Mouse (Mus musculus) heart, adult 8-10 months (tissue): ENCODE results near the gene Mapk1ip1. TPM values are rescaled to one million over a fixed set of nuclear protein-coding genes. Genes with fewer than 3 reads are reported as not detected.
A peak's percentile ranks its signal among the peaks of the same experiment; 100 is the strongest.

ENCODE experiments used
- DNase-seq: peaks from one replicate; pipeline ENCODE4 v3.0.0; 2022; ENCODE audit warnings: low spot score
- total RNA-seq, 4 experiments: library from RNA; stranded (reverse); gene quantifications; 2 replicates each; pipeline ENCODE4 v1.2.4; 2022

Mapk1ip1 gene
- 10 to 100 TPM; 16.6 to 26.6 (median 20.8) TPM for total RNA-seq

DNA sequence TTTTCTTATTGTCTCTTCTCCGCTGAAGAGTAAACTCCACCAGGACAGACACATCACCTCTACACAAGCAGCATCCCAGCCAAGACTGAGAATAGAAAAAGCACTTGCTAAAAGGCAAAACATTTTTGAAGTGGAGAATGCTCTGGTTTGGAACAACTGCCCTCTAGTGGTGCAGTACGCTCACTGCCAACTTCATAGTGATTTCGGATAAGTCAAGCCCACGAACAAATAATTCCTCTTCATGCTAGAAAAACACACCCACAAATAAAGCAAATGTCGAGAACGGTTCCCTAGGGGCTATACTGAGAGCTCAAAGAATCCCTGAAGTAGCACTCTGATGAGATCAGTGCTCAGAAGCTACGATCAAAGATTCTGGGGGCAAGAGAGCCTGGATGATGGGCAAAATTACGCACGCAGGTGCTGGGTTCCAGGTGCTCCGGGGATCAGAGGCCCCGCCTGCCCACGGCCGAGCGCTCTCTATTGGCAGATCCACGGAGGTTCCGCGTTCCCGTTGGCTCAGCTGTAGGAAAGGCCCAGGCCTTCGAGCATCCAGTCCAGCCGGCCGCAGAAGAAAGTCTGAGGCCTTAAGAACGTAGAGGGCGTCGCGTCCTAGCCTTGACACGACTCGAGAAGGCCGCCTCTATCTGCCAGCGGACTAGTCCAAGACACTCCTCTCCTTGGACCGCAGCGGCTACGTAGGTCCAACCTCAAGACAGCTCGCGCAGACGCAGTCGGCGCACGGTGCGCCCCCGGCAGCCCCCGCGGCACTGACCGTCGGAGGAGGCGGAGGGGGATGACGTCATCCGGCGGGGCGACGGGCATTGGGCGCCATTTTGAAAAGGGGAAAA lies at the start of gene Mapk1ip1, which contains the start of gene Ppp2r2d:
Gene Mapk1ip1 (minus strand): TSS at position 730 of the 848 bp plus-strand sequence.
Gene Ppp2r2d (plus strand): TSS at position 536 of the 848 bp plus-strand sequence.
- peak; percentile 94 for DNase-seq

DNA sequence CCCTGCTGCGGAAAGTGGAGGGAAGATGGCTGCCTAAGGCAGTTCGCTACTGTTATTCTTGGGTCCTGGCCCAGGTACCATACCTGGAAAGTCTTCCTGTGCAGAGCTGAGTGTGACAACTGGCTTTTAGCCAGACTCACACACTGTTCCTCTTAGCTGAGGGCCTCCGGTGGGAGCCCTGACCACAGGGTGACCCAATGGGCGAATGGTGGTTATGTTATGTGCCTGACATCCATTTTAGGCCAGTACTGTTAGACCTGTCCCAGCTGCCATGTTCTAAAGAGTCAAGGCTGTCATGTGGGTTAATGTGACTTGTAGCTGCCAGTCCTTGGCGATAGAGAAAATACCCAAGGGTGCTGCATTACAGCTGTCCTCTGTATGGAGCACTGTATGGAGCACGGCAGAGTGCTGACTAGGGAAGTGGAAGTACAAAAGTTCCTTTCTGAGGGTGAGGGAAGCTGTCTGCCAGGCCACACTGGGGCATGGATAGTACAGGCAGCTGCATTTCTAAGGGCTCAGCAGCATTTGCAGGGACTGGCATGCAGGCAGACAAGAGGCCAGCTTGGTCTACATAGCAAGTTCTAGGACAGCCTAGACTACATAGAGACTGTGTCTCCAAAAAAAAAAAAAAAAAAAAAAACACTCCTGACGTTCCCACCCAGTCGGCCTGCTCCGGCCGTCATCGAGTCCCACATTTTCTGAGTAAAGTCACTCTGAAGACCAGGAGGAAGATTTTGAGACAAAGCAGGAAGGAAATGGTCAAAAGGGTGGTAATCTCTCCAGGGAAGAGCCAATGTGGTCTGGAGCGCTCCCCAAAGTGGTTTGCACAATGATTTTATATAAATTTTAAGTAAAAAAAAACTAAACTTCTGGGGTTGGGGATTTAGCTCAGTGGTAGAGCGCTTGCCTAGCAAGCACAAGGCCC lies 39.6 kb upstream of the Mapk1ip1 start:
- DNase-seq, result no peak

DNA sequence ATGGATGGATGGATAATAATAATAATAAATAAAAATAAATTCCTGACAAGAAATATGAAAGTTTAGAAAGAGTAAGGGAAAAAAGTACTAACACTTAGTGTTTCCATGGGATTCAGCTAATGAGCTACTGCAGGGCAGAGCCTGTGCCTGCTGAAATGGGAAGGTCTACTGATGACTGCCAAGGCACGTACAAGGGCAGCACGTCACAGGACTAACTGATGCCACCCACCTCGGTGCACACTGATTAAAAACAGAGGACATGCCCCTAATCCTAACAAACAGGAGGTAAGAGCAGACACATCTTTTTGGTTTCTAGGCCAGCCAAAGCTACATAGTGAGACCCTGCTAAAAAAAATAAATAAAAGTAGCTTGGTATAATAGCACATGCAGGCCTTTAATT lies 37.7 kb upstream of the Mapk1ip1 start:
- no peak for DNase-seq

DNA sequence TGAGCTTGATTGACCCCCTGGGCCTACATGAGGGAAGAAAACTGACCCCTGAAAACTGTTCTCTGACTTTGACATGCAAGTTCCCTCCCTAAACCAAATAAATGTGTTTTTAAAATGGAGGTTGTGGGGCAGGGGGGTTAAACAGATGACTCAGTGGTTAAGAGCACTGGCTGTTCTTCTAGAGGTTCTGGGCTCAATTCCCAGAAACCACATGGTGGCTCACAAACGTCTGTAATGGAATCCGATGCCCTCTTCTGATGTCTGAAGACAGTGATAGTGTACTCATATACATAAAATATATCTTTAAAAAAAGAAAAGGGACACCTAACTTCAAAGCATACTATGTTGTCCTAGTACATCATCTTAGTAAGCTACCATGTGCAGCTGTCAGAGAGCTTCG lies 29.0 kb upstream of the Mapk1ip1 start:
- DNase-seq, result no peak

DNA sequence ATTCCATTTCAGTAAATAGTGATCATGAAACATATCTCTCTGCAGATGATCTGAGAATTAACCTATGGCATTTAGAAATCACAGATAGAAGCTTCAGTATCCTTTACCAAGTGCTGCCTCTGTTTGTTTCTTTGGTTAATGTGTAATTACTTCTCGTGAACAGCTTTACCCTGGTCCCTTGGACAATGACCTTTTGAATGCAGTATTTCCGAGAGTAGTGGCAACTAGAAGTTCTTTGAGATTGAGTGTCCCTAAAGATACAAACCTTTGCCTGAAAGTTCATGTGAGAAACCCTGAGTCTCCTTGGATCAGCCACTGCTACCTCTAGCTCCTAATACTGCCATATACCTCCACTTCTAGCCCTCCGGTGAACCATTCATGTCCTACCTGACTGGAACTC lies 26.9 kb upstream of the Mapk1ip1 start:
- no peak for DNase-seq

DNA sequence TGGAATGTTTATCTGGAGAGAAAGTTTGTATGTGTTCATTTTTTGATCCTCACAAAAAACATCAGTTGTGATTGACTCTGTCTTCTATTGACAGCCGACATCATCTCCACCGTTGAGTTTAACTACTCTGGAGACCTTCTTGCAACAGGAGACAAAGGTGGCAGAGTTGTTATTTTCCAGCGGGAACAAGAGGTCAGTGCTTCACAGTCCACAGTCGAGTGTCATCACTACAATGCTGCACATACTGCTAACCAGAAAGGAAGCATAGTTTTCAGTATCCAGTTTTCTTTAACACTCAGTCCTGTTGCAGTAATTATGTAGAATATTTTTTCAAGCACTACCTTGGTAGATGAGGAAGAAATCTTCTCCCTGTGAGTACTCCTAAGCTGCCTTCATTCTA lies 22.2 kb upstream of the Mapk1ip1 start:
- no peak for DNase-seq

DNA sequence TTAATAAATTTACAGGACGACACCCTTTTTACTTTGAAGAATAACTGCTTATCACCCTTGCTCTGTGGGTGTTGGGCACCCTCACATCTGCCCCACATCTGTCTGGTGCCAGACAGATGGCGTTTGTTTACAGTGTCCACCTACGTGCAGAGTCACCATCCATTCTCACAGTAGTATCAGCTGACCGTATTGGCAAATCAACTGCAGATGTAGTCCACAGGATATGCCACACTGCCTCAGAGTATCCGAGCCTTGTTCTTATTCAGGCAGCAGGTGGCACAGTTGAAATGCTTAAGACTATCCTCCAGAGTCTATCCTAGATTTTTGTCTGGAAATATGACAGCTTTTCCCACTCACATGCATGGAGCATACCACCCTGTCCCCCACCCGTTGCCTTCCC lies 21.2 kb upstream of the Mapk1ip1 start:
- DNase-seq, result no peak

DNA sequence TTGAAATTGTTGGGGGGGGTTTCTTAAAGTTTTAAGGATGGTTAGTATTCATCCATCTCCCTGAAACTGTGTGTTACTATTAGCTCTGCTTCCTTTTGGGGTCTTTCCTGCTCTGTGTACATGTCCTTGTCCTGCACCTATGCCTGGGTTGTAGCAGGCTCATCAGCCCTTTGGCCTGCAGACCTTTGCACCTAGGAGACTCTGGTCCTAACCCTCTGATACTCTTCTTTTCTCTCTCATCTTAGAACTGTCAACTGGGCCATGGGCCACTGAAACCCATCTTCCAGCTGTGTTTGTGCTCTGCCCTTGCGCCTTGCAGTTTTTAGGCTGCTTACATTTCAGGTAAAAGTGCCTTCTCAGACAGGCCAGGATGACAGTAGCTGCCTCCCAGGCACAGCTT lies 18.7 kb upstream of the Mapk1ip1 start:
- no peak for DNase-seq

DNA sequence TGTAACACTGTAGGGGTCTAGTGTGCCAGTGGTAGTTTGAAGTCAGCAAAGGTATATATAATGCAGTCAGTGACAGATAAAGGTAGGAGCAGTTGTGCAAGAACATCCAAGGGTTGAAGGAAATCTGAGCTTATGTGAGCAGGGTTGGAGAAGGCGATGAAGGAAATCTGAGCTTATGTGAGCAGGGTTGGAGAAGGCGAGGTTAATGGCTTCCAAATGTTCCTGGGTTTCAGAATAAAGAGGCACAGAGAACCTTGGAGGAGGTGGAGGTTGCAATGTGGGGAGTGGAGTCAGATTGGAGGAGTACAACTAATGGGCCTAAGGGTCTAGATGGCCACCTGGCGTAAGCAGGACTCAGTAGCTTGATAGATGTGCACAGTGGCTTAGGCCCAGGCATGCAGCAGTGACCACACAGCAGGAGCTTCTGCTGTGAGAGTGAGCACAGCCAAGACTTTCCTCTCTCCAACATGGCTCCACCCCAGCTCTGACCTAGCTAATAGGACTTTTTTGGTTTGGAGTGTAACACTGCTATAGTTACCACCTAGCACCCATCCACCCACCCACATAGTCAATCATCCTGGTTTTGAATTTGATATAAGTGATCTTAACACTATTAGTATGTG lies 18.0 kb upstream of the Mapk1ip1 start:
- no peak for DNase-seq

DNA sequence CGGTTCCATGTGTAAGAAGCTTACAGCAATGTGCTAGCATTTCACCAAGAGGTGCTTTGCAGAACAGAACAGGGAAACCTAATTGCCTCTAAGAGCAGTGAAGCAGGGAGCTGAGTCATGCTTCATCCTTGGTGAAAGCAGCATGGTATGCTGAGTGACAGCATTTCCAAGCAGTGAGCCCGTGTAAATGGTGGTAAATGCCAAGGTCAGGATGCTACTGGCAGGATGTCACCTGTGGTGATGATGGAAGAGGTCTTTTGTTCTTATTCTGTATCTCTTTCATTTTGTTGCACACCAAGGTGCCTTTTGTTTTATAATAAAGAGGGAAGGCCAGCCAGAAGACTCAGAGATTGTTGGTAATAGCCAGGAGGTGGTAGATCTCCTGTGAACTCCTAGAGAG lies 10.6 kb upstream of the Mapk1ip1 start:
- no peak for DNase-seq

DNA sequence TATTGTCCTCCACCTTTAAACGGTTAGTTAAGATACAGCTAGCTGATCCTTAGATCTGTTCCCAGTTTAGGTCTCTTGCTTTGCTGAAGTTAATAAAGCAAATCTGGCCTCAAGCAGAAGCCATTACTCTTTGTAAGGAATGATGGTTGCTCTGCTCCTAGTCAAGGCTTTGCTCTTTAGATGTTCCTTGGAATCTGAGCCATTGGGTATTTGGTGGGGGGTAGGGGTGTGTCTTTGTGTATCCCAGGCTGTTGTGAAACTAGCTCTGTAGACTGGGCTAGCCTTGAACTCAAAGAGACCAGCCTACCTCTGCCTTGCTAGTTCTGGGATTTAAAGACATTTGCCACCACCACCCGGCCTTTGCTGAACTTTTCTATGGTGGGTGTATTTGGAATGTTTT lies 8.1 kb upstream of the Mapk1ip1 start:
- DNase-seq, result no peak

DNA sequence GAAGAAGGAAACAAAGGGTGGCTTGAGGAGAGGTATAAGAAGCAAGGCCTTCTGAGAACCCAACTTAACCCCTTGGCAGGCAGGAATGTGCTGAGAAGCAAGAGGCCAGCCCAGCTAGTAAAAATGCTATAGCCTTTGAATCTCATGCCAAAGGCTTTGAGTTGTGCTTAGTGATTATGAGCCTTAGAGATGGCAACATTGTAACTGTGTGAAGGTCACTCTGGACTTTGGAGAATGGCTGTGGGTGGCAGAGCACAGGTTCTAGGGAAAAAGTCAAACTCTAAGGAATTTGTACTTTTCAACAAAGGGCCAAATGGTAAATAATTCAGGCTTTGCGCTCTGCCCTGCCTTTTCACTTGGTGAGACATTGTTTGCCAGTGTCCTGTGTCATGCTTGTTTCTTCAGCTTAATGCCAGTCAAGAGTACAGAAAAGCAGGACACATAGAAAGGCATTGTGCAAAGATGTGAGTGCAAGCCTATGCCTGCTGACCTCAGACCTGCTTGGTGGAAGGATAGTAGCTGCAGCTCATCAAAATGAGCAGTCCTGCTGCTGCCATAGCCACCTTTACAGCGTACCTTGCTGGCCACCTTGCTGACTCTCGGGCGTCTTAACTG lies 7.5 kb upstream of the Mapk1ip1 start:
- no peak for DNase-seq

DNA sequence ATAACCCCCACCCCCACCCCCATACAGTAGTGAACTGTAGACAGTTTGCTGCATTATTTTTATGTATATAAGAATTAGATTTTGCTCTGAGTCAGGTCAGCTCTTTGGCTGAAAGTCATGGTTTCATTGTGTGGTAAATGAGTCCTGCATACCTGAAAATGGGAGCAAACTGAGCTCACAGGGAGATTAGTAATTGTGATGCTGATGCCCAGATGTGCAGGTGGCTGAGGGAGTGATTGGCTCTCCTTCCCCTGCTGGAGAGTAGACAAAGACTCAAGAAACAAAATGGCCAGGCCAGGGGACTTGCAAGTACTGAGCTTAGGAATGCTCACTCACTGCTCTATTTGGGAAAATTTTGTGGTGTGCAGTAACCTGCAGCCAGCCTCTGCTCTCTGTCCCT lies 4.0 kb upstream of the Mapk1ip1 start:
- no peak for DNase-seq

DNA sequence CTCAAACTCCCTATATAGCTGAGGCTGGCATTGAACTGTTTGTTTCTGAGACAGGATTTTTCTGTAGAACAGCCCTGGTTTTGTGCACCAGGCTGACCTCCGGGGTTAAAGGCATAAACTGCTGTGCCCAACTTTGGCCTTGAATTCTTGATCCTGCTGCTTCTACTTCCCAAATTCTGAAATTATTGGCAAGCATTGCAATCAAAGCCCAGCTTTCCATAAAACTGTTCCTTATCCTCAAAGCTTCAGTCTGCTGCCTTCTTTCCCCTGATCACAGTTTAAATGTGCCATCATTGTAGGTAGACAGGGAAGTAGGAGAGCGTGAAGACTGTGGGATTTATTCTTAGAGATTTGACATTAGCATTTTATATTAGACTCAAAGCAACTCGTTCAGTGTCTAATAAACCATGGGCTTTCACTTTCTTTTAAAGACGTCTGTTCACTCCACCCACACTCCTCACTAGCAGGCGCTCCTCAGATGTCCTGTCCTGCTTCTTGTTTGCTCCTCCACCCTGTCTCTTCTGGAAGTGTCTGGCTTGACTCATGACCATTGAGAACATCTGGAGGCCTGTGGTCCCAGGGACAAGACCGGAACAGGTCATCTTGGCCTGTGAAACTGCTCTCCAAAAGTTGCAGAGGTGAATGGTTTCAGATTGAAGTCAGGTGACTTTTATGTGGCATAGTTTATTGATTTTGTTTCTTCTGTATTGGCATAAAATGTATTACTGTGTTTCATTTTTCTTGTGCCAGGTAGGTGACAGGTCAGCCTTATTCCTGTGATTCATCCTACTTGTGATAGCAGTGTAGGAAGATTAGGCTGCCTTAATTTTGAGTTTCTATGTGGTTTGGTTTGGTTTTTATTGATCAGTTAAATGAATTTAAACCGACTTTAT lies 2.2 kb upstream of the Mapk1ip1 start:
- DNase-seq, result no peak

DNA sequence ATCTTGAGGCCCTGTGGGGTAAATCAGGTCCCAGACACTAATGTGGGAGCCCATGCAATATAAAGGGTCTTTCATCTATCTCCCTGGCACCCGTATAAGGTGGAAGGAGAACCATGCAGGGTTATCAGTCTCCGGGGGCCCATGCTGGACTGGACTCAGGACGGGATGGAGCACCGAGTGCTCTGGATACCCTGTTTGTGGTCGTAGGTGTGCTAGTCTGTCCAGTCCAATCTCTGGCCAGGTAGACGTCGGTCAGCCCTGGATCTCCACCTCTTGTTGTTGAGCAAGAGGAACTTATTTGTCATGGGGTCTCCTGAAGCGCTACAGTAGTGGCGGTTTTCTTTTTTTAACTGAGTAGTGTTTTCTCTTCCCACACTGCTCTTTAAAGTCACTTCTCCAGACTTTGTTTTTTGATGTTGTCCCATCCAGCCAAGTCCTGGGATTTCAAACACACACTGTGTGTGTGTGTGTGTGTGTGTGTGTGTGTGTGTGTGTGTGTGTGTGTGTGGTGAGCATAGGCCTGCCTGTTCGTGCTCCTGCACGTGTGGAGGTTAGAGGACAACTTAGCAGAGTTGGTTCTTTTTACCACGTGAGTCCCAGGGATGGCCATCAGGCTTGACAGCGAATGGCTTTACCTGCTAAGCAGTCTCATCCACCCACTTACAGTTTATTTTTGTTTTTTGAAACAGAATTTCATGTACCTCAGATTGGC lies 1.4 kb upstream of the Mapk1ip1 start:
- DNase-seq, result no peak

DNA sequence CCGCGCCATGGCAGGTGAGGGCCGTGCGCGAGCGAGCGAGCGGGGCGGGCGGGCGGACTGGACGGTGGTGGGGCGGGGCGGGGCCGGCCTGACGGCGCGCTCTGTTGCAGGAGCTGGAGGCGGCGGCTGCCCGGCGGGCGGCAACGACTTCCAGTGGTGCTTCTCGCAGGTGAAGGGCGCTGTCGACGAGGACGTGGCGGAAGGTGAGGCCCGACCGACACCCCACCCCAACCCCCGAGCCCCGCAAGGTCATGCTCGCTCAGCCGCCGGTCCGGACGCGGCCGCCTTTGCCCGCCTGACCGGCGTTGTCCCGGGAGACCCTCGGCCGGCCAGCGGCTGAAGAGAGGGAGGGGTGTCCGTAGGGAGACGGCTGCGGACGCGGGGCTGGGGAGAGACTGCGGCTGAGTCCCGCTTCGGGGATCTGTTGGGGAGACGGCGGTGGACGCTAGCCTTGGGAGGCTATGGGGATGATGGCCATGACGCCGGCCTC lies 474 bp upstream of the Mapk1ip1 start:
- DNase-seq, result peak; percentile 37

DNA sequence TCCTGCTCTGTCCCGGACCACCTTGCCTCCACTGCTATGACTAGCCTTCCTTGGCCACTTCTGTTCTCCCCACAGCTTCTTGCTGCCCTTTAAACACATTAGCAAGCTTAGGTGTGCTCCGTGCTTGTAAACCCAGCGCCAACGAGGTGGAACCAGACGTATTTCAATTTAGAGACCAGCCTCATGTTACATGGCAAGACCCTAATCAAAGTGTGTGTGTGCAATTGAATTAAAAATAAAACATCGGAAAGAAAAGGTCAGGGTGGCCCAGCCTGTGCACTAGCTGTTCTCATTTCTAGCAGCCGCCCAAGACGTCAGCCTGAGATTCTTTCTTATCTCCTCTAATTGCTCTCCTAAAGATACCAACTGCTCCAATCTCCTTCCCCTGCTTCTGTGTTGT lies 962 bp downstream of the Mapk1ip1 start:
- DNase-seq, result no peak

DNA sequence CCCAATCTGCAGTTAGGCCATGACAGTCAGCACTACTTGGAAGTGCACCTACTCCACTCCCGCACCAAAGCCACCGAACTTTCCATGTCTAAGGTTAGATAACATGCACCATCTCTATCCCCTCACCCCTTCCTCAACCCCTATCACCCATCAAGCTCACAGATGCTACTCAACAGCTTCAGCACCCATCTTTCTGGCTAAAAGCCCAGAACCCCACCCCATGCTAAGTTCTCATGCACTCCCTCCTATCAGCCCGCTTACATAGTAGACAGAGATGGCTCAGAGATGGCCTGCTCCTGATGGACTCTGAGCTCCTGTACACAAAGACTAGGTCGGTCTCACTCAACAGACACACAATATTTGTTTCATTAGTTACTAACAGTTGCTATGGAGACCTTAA lies 2.7 kb downstream of the Mapk1ip1 start:
- DNase-seq, result no peak

DNA sequence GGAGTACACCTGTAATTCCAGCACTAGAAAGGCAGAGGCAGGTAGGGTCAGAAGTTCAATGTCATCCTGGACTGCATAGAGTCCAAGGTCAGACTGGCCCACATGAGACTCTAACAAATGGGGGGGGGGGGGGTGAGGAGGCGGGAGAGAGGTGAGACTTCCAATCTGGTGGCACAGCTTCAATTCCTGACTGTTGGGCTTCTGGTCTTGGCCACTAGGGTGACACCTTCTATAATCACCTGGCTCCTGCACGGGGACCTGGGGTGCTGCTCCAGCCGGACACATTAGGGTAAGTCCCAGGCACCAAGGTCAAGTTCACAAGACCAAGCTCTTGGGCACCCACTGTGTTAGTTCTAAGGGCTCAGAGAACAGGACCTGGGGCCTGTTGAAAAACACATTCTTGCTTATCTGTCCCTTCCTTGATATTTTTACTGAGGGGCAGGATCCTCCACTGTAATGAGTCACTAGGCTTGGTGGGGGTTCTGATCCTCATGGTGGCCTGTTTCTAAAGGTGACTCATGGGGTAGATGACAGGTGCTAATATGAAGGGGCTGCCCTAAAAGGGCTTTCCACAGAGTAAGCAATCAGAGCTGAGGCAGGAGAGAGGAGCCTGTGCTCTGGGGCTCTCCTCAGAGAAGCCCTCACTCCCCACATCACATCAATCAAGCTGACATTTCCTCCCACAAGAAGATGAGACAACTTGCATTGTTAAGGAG lies 4.5 kb downstream of the Mapk1ip1 start:
- no peak for DNase-seq
